Mouse (Mus musculus): ENCODE results near the gene Tsen54.

GRCm38 (mm10) chr11:115821001-115821400 is 6.5 kb downstream of the Tsen54 start:
- TF ChIP-seq MAFK (IDR thresholded peaks at IDR 0.05; ENCODE audit: insufficient read depth, low read depth, low read length) (no peak), ZC3H11A (IDR thresholded peaks at IDR 0.05; ENCODE audit: borderline replicate concordance, low read depth, low read length) (no peak)

All from ES-E14 (cell line).